Mouse (Mus musculus): Measurements from ENCODE around the gene Trak1.
A peak's percentile ranks its signal among the peaks of the same experiment; 100 is the strongest.

Trak1 gene

DNA sequence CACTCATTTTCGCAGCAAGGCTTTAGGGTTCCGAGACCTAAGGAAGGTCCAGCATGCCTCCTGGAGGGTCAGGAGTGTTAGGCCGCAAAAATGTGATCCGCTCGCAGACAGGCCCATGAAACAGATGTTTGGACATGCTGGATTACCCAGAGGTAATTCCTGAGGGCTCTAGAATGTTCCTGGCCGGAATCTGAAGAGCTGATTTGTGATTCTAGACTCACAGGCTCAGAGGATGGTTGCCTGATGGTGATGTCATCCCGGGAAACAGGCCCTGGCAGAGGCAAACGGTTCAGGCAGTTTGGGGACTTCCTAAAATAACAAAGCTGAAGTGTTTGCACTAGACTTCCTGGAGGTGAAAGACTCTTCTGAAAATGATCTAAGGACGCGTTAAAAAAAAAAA lies 50.7 kb downstream of the Trak1 start:
- no peak for DNase-seq (ENCODE audit: low read depth, low spot score)

- DNase-seq (ENCODE audit: low read depth, low spot score) = no peak
These were observed 51.2 kb downstream of the Trak1 start for GRCm38 (mm10) chr9:121348476-121348875.

DNA sequence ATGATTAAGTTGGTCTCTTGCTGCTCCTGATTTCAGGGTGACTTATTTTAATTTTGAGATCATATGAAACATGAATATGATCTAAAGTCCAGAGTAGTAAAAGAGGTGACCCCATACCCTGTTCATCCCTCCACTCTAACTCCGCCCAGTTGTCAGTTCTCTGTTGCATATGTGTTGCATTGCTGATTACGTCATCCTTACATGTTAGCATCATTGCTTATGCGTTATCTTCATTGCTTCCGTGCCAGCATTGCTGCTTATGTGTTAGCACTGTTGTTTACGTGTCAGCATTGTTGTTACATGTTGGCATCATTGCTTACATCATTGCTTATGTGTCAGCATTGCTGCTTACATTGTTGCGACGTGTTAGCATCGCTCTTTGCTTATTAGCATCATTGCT lies 51.8 kb downstream of the Trak1 start:
- no peak for DNase-seq (ENCODE audit: low read depth, low spot score)

- no peak for DNase-seq (ENCODE audit: low read depth, low spot score)
These were observed 53.3 kb downstream of the Trak1 start for GRCm38 (mm10) chr9:121350601-121351000.

DNA sequence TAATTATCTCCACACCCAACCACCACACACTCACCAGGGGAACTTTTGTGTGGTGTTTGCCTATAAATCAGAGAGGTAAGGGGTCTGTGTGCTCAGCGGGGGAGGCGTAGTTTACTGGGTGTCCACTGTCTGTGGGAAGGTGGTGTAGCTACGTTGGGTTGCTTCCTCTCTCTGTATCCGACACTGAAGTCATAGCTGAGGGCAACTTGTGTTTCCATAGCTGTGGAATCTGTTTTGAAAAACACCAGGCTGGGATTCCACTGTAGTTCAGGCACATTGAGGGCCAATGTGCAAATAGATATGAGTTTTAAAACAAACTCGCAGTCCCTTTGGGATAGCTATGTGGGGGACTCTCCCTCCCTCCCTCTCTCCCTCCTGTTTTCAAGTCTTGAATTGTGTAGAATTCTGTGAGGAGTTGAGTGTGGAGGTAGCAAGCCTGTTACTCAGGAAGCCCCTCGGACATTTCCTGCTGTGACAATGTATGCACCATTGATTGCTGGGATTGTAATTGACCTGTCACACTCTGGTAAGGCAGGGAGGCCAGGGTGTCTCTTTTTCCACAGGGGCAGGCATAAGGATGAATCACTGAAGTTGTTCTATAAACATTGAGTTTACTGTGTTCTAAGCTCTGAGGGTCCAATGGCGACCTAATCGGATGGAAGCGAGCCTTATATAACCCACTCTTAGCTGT lies 54.2 kb downstream of the Trak1 start:
- DNase-seq (ENCODE audit: low read depth, low spot score) = no peak

DNA sequence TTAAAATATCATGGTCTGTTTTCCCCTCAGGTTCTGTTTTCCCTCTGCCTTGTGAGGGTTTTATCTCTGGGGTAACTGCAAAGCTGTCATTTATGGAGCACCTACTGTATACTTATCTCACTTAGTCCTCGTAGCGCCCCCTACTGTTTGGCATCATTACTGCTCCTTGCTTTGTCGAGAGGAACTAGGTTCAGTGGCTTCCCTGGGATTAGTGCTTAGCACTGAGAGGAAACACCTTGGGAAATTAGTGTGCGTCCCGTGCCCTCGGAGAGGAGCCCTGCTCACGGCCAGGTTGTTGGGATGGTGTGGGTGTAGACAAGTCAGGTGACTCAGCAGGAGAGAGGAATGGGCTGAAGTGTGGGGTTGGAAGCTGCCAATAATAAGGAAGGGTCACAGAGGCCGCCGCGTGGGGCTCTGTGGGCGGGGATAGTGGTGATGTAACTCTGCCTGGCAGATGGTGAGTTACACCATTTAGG lies 54.9 kb downstream of the Trak1 start:
- no peak for DNase-seq (ENCODE audit: low read depth, low spot score)

DNA sequence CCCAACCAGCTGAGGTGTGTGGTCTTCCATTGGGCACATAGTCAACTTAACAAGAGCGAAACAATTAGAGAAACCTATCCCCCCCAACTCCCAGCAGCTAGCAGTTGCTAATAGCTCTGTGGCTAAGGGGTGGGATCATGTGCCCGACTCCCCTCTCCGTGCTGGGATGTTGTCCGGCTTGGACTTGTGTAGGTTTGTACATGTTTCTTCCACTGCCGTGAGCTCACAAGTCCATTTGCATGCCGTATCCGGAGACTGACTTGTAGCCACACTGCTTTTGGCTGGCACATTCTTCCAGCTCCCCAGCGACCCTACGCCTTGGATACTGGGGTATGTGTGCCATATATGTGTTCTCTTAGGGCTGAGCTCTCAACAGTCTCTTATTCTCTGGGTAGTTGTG lies 55.4 kb downstream of the Trak1 start:
- no peak for DNase-seq (ENCODE audit: low read depth, low spot score)

DNA sequence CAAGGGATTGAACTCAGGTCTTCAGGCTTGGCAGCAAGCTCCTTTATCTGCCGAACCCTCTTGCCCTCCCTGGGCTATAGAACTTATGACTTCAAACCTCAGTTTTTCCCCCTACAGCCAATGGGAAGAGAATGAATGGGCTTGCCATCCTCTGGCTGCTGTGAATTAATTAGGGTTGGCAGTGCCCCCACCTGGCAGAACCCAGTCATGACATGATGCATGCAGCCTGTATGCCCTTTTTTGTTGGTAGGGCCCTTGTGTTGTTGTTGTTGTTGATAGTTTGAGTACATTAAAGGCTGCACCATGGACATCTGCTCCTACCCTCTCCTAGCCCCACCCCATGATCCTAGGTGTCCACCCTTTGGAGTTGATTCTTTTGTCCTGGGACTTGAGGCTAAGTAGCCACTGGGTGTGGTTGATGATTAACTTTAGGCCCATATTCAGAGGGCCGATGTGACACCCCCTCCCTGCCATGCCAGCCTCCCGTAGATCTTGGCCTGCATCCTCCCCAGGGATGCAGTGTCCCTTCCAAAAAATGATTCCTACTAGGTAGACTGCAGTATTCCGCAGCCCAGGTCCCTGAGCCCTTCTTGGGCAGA lies 57.6 kb downstream of the Trak1 start:
- no peak for DNase-seq (ENCODE audit: low read depth, low spot score)

DNA sequence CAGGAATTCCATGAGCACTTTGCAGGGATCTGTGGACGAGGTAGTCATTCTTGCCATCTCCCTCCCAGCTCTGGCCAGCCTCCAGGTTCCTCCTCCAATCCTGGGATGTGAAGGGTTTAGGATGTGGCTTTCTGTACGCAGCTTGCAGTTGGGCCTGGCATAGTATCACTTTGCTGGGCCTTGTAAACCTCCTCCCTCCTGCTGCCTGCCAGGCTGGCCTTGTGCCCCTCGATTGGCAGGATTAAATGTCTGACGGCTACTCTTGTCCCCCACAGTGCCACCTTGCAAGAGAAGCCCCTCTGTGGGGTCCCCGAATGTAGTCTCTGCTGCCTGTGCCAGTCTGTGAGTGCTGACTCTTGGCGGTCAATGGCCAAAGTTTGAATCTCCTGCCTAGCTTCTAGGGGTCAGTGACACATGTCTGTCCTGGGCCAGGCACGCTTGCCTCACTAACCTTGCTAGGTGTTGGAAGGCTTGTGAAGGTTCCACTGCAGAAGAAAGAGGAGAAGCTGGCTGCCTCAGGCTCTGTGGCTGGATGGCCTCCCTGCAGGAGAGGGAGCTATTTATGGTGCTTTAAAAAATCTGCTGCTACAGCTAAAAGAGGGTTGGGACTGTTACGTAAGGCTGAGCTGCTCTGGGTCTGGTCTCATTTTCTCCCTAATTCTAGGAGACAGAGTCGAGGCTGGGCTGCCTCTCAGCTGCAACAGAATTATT lies 58.3 kb downstream of the Trak1 start:
- no peak for DNase-seq (ENCODE audit: low read depth, low spot score)

DNA sequence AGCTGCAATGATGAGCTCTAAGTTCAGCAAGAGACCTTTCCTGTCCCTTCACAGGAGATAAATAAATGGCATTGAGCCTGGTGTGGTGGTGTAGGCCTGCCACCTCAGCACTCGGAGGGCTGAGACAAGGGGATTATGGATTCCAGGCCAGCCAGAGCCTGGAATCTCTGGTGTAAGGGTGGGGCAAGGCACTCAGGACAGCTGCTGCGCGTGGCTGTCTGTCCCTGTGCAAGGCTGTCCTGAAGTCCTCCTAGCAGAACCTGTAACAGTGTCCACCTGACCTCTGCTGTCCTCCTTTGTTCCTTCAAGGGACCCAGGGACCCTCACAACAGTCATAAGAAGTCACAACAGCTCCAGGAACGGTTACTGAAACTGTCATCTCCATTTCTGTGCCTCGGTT lies 59.8 kb downstream of the Trak1 start:
- DNase-seq (ENCODE audit: low read depth, low spot score) = no peak

DNA sequence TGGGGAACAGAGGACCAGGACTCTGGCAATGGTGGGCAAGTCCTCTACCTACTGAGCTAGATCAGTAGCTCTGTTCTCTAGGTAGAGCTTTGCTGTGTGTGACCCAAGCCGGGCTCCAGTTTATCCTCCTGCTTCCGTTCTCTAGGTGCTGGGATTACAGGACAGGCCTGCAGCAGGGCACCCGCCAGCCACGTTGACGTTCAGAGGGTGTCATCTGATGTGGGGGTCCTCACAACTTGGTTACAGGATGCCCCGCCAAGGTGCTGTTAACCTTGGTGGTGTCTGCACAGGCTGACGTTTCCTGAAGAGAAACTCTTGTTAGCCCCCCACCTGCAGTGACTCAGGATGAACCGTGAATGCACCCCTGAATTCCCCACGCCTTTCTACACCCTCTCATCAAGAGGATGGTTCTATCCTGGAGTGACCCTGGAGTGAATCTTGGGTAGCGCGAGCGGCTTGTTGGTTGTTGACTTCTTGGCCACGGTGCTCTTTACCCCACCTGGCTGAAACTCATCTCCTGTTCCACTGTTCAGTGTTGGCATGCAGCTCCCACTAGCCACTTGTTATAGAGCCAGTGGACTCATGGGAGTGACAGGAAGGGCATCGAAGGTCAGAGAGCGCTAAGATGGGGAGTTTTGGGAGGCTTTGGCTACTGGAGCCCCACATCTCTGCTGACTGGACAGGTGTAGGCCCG lies 60.4 kb downstream of the Trak1 start:
- no peak for DNase-seq (ENCODE audit: low read depth, low spot score)

- no peak for DNase-seq (ENCODE audit: low read depth, low spot score)
These were observed 61.1 kb downstream of the Trak1 start for GRCm38 (mm10) chr9:121358418-121358817.

GRCm38 (mm10) chr9:121359266-121359972 lies 62.1 kb downstream of the Trak1 start:
- no peak for DNase-seq (ENCODE audit: low read depth, low spot score)

DNA sequence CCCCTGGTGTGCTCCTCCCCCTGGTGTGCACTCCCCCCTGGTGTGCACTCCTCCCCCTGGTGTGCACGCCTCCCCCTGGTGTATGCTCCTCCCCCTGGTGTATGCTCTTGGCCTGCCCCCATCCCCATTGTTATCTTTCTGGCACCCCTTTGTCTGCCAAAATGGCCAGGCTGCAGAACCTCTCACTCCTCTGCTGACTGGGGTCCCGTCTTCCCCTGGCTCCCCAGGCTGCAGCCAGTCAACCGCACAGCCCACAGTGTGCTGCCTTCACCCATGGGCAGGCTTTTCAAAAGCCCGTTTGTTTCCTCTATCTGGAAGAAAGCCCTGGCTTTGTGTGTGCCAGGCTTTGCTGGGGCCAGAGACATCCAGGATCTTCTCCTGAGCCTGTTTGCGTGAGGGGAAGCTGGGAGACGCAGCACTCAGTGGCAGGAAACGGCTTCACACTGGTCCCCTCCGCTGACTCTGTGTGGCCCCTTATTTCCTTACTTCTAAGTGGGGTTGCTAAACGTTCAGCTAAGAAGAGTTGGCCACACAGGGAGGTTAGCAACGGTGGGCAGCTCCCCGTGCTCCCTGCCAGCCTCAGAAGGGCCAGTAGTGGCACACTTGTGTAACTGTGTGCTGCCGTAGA lies 63.1 kb downstream of the Trak1 start:
- no peak for DNase-seq (ENCODE audit: low read depth, low spot score)

DNA sequence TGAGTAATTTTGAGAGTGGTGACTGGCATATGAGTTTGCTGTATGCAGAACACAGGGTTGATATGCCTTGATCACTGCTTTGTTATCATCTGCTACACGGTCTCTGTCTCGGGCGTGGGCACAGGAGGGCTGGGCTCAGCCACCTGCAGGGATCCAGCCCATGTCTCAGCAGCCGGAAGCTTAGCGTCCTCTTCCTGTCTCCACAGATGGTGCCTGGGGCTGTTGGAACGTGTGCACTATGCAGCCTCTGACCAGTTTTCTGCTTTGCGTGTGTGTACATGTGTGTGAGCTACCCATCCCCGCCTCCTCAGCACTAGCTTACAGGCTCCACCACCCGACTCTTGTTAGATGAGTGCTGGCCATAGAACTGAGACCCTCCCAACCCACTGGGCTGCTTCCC lies 63.7 kb downstream of the Trak1 start:
- DNase-seq (ENCODE audit: low read depth, low spot score) = no peak

DNA sequence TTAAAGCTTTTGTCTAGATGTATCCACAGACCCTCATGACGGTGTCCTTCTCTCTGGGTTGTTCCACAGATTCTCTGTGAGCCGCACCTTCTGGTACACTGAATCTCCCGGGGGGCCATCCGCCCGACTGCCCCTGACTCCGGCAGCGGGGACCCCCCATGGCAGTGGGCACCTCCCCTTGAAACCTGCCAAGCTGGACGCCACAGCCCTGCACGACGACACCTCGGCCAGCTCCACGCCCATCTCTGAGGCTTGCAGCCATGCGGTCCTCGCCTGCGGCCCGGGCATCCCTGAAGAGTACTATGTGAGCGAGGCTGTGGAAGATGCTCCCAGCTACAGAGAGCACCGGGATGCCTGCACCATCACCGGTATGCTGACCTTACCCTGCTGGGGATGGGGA lies 66.6 kb downstream of the Trak1 start:
- no peak for DNase-seq (ENCODE audit: low read depth, low spot score)

DNA sequence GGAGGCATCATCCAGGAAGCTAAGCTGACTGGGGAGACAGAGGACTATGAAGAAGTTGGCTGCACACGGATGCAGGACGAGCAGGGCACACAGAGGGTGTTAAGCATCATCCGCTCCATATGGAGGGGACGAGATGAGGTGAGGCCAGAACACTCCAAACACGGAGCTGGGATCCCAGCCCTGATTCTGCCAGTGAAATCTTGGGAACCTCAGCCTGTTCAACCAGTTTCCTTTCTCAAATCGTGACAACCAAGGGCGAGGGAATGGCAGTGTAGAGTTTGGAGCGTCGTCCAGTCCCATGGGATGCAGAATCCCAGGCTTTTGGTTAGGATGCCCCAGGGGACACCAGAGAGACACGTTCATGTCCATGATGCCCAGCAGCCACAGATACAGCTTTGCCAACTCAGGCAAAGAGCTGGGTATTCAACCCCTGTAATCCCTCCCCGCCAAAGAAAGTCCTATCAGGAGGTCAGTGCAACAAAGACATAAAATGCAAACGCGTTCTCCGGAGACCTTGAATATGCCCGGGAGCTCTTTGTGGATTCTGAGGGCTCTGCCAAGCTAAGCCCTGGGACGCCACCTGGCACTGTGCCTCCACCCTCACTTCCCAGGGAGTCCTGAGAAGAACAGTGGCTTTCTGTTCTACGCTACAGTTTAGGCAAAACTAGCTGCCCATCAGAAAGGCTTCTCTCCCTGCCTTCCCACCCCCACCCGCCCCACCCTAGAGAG lies 69.0 kb downstream of the Trak1 start:
- no peak for DNase-seq (ENCODE audit: low read depth, low spot score)

DNA sequence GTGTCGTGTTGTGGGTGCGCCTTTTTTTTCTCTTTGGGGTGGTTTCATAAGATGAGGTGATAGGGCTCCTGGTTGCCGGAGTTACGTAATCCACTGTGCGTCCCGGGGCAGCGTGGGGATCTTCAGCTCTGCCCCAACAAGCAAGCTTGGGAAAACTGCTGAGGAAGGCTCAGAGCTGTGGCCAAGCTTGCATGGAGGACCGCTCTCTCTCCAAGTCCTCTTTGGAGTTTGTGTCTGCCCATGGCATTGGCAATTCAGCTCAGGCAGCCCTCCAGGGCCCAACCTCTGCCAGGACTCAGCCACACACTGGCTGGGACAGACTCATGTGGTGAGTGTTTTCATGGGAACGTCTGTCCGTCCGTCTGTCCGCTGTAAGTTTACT lies 69.6 kb downstream of the Trak1 start:
- DNase-seq (ENCODE audit: low read depth, low spot score) = no peak

GRCm38 (mm10) chr9:121369573-121369972 lies 72.3 kb downstream of the Trak1 start:
- no peak for DNase-seq (ENCODE audit: low read depth, low spot score)

GRCm38 (mm10) chr9:121371346-121371891 lies 74.1 kb downstream of the Trak1 start:
- peak; percentile 80 for DNase-seq (ENCODE audit: low read depth, low spot score)

Measured in embryo, embryonic 11.5 days (tissue).